Mouse (Mus musculus): Measurements from ENCODE around the gene Gm11146. TPM values are rescaled to one million over a fixed set of nuclear protein-coding genes. Genes with fewer than 3 reads are reported as not detected.

Gm11146 gene
- total and polyA plus RNA-seq, 3 experiments: not detected

GRCm38 (mm10) chr16:77643871-77644720, 42.2 kb upstream of the Gm11146 start:
- H3K36me3 ChIP-seq (ENCODE audit: control insufficient read depth in 1 of 2, insufficient read depth in 2 of 2, low read length in 2 of 2): no peaks in the 10 kb centered on the region
- H3K4me1 ChIP-seq (ENCODE audit: control insufficient read depth in 1 of 2, insufficient read depth in 2 of 2, low read length in 2 of 2): no peaks in the 10 kb centered on the region
- no peak overlapping the region for H3K4me3 ChIP-seq (ENCODE audit: control insufficient read depth in 1 of 2, insufficient read depth in 1 of 2, low read depth in 2 of 2, low read length in 2 of 2)
- H3K27me3 ChIP-seq (ENCODE audit: control insufficient read depth in 1 of 2, insufficient read depth in 2 of 2, low read length in 2 of 2): no peaks in the 10 kb centered on the region
- no peaks in the 10 kb centered on the region for H3K79me2 ChIP-seq (ENCODE audit: control insufficient read depth, insufficient read depth, low read length, poor library complexity)
- no peak overlapping the region for H3K9ac ChIP-seq (ENCODE audit: control insufficient read depth, low read depth, low read length, poor library complexity, severe bottlenecking)
- no peaks in the 10 kb centered on the region for H3K9me3 ChIP-seq (replicated peaks; ENCODE audit: insufficient read depth, low read length)
- no peak for DNase-seq (ENCODE audit: low read depth, low spot score)
- TF ChIP-seq GATA1 (IDR thresholded peaks at IDR 0.05; ENCODE audit: low read depth, low read length): no peak
- no peak for TF ChIP-seq MXI1 (IDR thresholded peaks at IDR 0.05; ENCODE audit: low read depth, low read length)
- no peak for TF ChIP-seq GABPA (IDR thresholded peaks at IDR 0.05; ENCODE audit: low read depth, low read length)
- no peak for TF ChIP-seq JUND (IDR thresholded peaks at IDR 0.05; ENCODE audit: low read depth, low read length)
- no peak for TF ChIP-seq HCFC1 (IDR thresholded peaks at IDR 0.05; ENCODE audit: low read depth, low read length)
- no peak for TF ChIP-seq BHLHE40 (IDR thresholded peaks at IDR 0.05; ENCODE audit: borderline replicate concordance, low read depth, low read length)
- no peak for TF ChIP-seq ZMIZ1 (IDR thresholded peaks at IDR 0.05; ENCODE audit: low read depth, low read length)
- TF ChIP-seq RAD21 (IDR thresholded peaks at IDR 0.05; ENCODE audit: low read depth, low read length): no peak
- no peak for TF ChIP-seq POLR2AphosphoS5 (IDR thresholded peaks at IDR 0.05; ENCODE audit: borderline replicate concordance, low read depth, low read length)
- TF ChIP-seq CHD1 (IDR thresholded peaks at IDR 0.05; ENCODE audit: low read depth, low read length): no peak
- TF ChIP-seq TCF12 (IDR thresholded peaks at IDR 0.05; ENCODE audit: low read depth, low read length): no peak
- no peak for TF ChIP-seq MYB (IDR thresholded peaks at IDR 0.05; ENCODE audit: low read depth, low read length)
- no peak for TF ChIP-seq UBTF (IDR thresholded peaks at IDR 0.05; ENCODE audit: borderline replicate concordance, insufficient read depth, low read depth, low read length)
- no peak for TF ChIP-seq ZC3H11A (IDR thresholded peaks at IDR 0.05; ENCODE audit: low read depth, low read length)
- TF ChIP-seq CHD2 (IDR thresholded peaks at IDR 0.05; ENCODE audit: low read length): no peak
- TF ChIP-seq POLR2AphosphoS2 (IDR thresholded peaks at IDR 0.05; ENCODE audit: low read length): no peak
- TF ChIP-seq ZNF384 (IDR thresholded peaks at IDR 0.05; ENCODE audit: low read depth, low read length): no peak
- H3K27ac ChIP-seq (ENCODE audit: control insufficient read depth, low read depth, low read length): no peak overlapping the region

GRCm38 (mm10) chr16:77643036-77643870, 41.4 kb upstream of the Gm11146 start:
- Histone ChIP-seq H3K27ac (ENCODE audit: control insufficient read depth, low read depth, low read length) (no peak overlapping the region), H3K9me3 (replicated peaks; ENCODE audit: insufficient read depth, low read length) (no peaks in the 10 kb centered on the region), H3K27me3 (ENCODE audit: control insufficient read depth in 1 of 2, insufficient read depth in 2 of 2, low read length in 2 of 2) (no peaks in the 10 kb centered on the region), H3K4me3 (ENCODE audit: control insufficient read depth in 1 of 2, insufficient read depth in 1 of 2, low read depth in 2 of 2, low read length in 2 of 2) (no peak overlapping the region), H3K79me2 (ENCODE audit: control insufficient read depth, insufficient read depth, low read length, poor library complexity) (no peaks in the 10 kb centered on the region), H3K9ac (ENCODE audit: control insufficient read depth, low read depth, low read length, poor library complexity, severe bottlenecking) (no peak overlapping the region), H3K4me1 (ENCODE audit: control insufficient read depth in 1 of 2, insufficient read depth in 2 of 2, low read length in 2 of 2) (no peaks in the 10 kb centered on the region), H3K36me3 (ENCODE audit: control insufficient read depth in 1 of 2, insufficient read depth in 2 of 2, low read length in 2 of 2) (no peaks in the 10 kb centered on the region)
- no peak for TF ChIP-seq MAX (IDR thresholded peaks at IDR 0.05; ENCODE audit: low read length)
- TF ChIP-seq NELFE (IDR thresholded peaks at IDR 0.05; ENCODE audit: low read depth, low read length): no peak
- TF ChIP-seq RCOR1 (IDR thresholded peaks at IDR 0.05; ENCODE audit: low read depth, low read length): no peak
- TF ChIP-seq POLR2A (IDR thresholded peaks at IDR 0.05; ENCODE audit: control insufficient read depth in 1 of 2, insufficient read depth in 1 of 2, low read depth in 1 of 2, low read length in 2 of 2, poor library complexity in 1 of 2): no peak
- no peak for TF ChIP-seq NRF1 (IDR thresholded peaks at IDR 0.05; ENCODE audit: insufficient read depth, low read depth, low read length, poor library complexity, severe bottlenecking)
- TF ChIP-seq RAD21 (IDR thresholded peaks at IDR 0.05; ENCODE audit: low read depth, low read length): no peak
- TF ChIP-seq CHD2 (IDR thresholded peaks at IDR 0.05; ENCODE audit: low read length): no peak
- no peak for TF ChIP-seq ZMIZ1 (IDR thresholded peaks at IDR 0.05; ENCODE audit: low read depth, low read length)
- TF ChIP-seq TAL1 (IDR thresholded peaks at IDR 0.05; ENCODE audit: low read length): no peak
- no peak for TF ChIP-seq HCFC1 (IDR thresholded peaks at IDR 0.05; ENCODE audit: low read depth, low read length)
- no peak for TF ChIP-seq MAZ (IDR thresholded peaks at IDR 0.05; ENCODE audit: low read depth, low read length)
- DNase-seq (ENCODE audit: low read depth, low spot score): no peak

Data from MEL (cell line).